ENCODE assay signal across 8 mouse cellular contexts in the genomic region with DNA sequence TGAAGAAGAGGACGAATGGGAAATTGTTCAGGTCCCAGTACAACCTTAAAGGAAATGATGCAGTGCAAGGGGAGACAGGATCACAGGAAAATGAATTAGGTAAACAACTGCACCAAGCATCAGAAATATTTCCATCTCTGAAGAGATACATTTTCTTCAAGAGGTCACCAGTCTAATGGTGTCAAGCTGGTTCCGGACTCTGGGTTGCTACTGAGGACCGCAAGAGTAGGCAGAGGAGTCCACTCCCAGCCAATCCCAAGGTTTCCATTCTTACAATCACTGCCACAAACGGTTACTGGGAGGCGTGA. TPM values are rescaled to one million over a fixed set of nuclear protein-coding genes. Genes with fewer than 3 reads are reported as not detected.
DNase-seq lines count a peak whose midpoint lies in the region; ATAC-seq and TF ChIP-seq lines count a peak whose summit lies in the region.

No protein-coding gene starts in this region.

- H3K27me3 ChIP-seq in embryonic facial prominence, embryonic 13.5 days, result peaks cover 13% of the 10 kb centered on the region
- H3K27me3 ChIP-seq in intestine, embryonic 14.5 days (replicated peaks; ENCODE audit: control insufficient read depth, insufficient read depth, low read length), result no peaks in the 10 kb centered on the region
- 0 out of 2 replicates have a peak, but pooled peaks cover 4% of the 10 kb centered on the region for H3K27me3 ChIP-seq in neural tube, embryonic 12.5 days (replicated peaks)

- no peaks in the 10 kb centered on the region for H3K9me3 ChIP-seq in embryonic facial prominence, embryonic 13.5 days
- H3K9me3 ChIP-seq in intestine, embryonic 14.5 days (ENCODE audit: control insufficient read depth, low read length), result no peaks in the 10 kb centered on the region
- H3K9me3 ChIP-seq in neural tube, embryonic 12.5 days, result no peaks in the 10 kb centered on the region

- TF ChIP-seq CTCF in layer of hippocampus, adult 2 months (conservative IDR thresholded peaks at IDR 0.05), result no peak

- peak overlapping the region; percentile 80 for H3K27ac ChIP-seq in layer of hippocampus, adult 2 months
- H3K27ac ChIP-seq in embryonic facial prominence, embryonic 13.5 days, result peak overlapping the region; percentile 62; the same call in 1 of the 2 replicates
- H3K27ac ChIP-seq in intestine, embryonic 14.5 days (ENCODE audit: low read depth), result no peak overlapping the region
- peak overlapping the region; percentile 82; the same call in 1 of the 2 replicates for H3K27ac ChIP-seq in neural tube, embryonic 12.5 days

- ATAC-seq in embryonic facial prominence, embryonic 13.5 days (ENCODE audit: insufficient number of reproducible peaks, insufficient read depth, low FRiP score, low TSS enrichment, low read depth), result peak; percentile 45; the same call in 1 of the 2 replicates
- ATAC-seq in intestine, embryonic 14.5 days (replicated peaks; ENCODE audit: low FRiP score, low TSS enrichment, low read depth), result peak; percentile 41
- peak; percentile 70 for ATAC-seq in neural tube, embryonic 12.5 days (ENCODE audit: low FRiP score, low read depth)

- H3K4me2 ChIP-seq in embryonic facial prominence, embryonic 13.5 days, result peak overlapping the region; percentile 95
- H3K4me2 ChIP-seq in intestine, embryonic 14.5 days (ENCODE audit: low read length), result peak overlapping the region; percentile 97
- peak overlapping the region; percentile 94 for H3K4me2 ChIP-seq in neural tube, embryonic 12.5 days (replicated peaks)

- no peak for DNase-seq in layer of hippocampus, adult 2 months (ENCODE audit: low spot score in 2 of 2)
- DNase-seq in layer of hippocampus, adult 18-20 months (ENCODE audit: low spot score in 2 of 2), result no peak
- no peak for DNase-seq in intestine, embryonic 14.5 days (ENCODE audit: low spot score)
- no peak for DNase-seq in adrenal gland, adult (ENCODE audit: inconsistent age in 2 of 2, low spot score in 1 of 2)
- no peak for DNase-seq in thymus, postnatal 25 days
- DNase-seq in urinary bladder, postnatal 36 days (ENCODE audit: low spot score in 2 of 2), result no peak

- H3K36me3 ChIP-seq in embryonic facial prominence, embryonic 13.5 days, result no peaks in the 10 kb centered on the region
- H3K36me3 ChIP-seq in intestine, embryonic 14.5 days (ENCODE audit: control insufficient read depth, insufficient read depth, low read length), result no peaks in the 10 kb centered on the region
- H3K36me3 ChIP-seq in neural tube, embryonic 12.5 days, result no peaks in the 10 kb centered on the region

- peak overlapping the region; percentile 89 for H3K4me3 ChIP-seq in layer of hippocampus, adult 2 months
- peak overlapping the region; percentile 71 for H3K4me3 ChIP-seq in embryonic facial prominence, embryonic 13.5 days
- H3K4me3 ChIP-seq in intestine, embryonic 14.5 days (ENCODE audit: low read depth, low read length), result peak overlapping the region; percentile 66
- H3K4me3 ChIP-seq in neural tube, embryonic 12.5 days, result peak overlapping the region; percentile 83

- peak overlapping the region; percentile 78 for H3K9ac ChIP-seq in embryonic facial prominence, embryonic 13.5 days
- H3K9ac ChIP-seq in intestine, embryonic 14.5 days (ENCODE audit: low read length), result peak overlapping the region; percentile 62
- H3K9ac ChIP-seq in neural tube, embryonic 12.5 days, result peak overlapping the region; percentile 83

- H3K4me1 ChIP-seq in embryonic facial prominence, embryonic 13.5 days, result peaks cover 6% of the 10 kb centered on the region
- no peaks in the 10 kb centered on the region; the same call in 1 of the 2 replicates for H3K4me1 ChIP-seq in intestine, embryonic 14.5 days (replicated peaks; ENCODE audit: control insufficient read depth, insufficient read depth, low read length)
- no peaks in the 10 kb centered on the region; the same call in 1 of the 2 replicates for H3K4me1 ChIP-seq in neural tube, embryonic 12.5 days

- WGBS in embryonic facial prominence, embryonic 13.5 days, result 1% methylated on average over 5 of the region's 5 CpGs
- WGBS in intestine, embryonic 14.5 days, result 5% methylated on average over 5 of the region's 5 CpGs
- 5% methylated on average over 5 of the region's 5 CpGs for WGBS in neural tube, embryonic 12.5 days

RNA-seq across cellular contexts. Expression of a gene that starts 0.5 kb away (rescaled TPM):
- total RNA-seq in layer of hippocampus, adult 2 months (2021), result 10 to 100 TPM; 36.9 to 45.1 TPM
- 10 to 100 TPM; 29.9 to 30.5 TPM for total RNA-seq in layer of hippocampus, adult 18-20 months (2021)
- polyA plus RNA-seq in embryonic facial prominence, embryonic 13.5 days (2015; fragmentation: Nextera tagmentation; extraction: Ambion mirVana), result 6.3 TPM in 2 replicates
- 5.1 and 7.2 TPM in 2 replicates for polyA plus RNA-seq in intestine, embryonic 14.5 days (2014; fragmentation: Nextera tagmentation; extraction: Ambion mirVana)
- 19.4 and 20.6 TPM in 2 replicates for polyA plus RNA-seq in neural tube, embryonic 12.5 days (2016; fragmentation: Nextera tagmentation; extraction: Ambion mirVana)
